ENCODE assay signal across 9 mouse cellular contexts in the genomic region with DNA sequence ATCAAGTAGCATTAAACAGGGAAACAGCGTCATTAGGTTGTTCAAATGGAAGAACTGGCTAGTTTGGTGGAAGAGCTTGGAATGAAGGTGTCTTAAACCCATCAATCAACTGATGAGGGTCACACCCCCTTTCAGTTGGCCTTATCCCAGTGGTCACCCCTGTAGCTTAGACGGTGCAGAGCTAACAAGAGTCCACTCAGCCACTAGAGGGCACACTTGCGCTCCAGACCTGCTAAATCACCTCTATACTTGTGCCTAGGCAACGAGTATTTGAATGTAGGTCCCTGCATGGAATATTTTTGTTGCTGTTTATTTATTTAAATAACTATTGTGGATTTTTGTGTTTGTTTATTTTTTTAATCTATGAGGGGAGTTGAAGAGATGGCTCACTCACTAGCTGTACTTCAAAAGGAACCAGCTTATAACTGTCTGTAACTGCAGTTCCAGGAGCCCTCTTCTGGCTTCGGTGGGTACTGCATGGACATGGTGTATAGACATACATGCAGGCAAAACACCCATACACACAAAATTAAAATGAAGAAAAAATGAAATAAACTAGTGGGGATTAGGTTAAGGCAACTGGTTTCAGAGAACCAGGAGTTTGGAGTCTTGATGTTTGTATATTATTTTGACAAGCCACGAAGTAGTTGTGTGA. TPM values are rescaled to one million over a fixed set of nuclear protein-coding genes. Genes with fewer than 3 reads are reported as not detected.
A peak's percentile ranks its signal among the peaks of the same experiment; 100 is the strongest.
DNase-seq lines count a peak whose midpoint lies in the region; ATAC-seq and TF ChIP-seq lines count a peak whose summit lies in the region.
"Had no signal": no experiment of that assay in that cellular context is flagged by ENCODE, and none has a peak within 500 bp of the region (broad histone marks: within the 10 kb centered on the region; RNA-seq: fewer than 3 reads in every experiment).

No protein-coding gene starts in this region.

- TF ChIP-seq CTCF in brain, embryonic 14.5 days (IDR thresholded peaks at IDR 0.05; ENCODE audit: borderline replicate concordance, extremely low read depth, insufficient read depth, insufficient read length) = peak; percentile 50; the same call in 1 of the 2 replicates
- peak; percentile 69 for TF ChIP-seq CTCF in lung, postnatal 0 days (IDR thresholded peaks at IDR 0.05)

- no peak for TF ChIP-seq EP300 in lung, postnatal 0 days (IDR thresholded peaks at IDR 0.05)

- DNase-seq in cerebellum, adult 8-10 months = peak; percentile 4
- DNase-seq in cerebellum, adult 11-12 months = no peak
- peak; percentile 32 to 78 for DNase-seq in left cerebral cortex, postnatal 10 days (ENCODE audit: extremely low spot score in 1 of 2, low spot score in 2 of 2)
- DNase-seq in left cerebral cortex, postnatal 36 days (ENCODE audit: low spot score in 2 of 2) = no peak
- DNase-seq in brain, embryonic 14.5 days (ENCODE audit: low read depth) = peak; percentile 63
- peak; percentile 81 for DNase-seq in heart, postnatal 4 days
- peak; percentile 35 for DNase-seq in lung, postnatal 0 days (ENCODE audit: low spot score)
- peak; percentile 19 to 34 for DNase-seq in spleen, postnatal 36 days (ENCODE audit: low spot score in 2 of 2)

- H3K36me3 ChIP-seq in lung, postnatal 0 days (ENCODE audit: insufficient read depth, low read length) = no peaks in the 10 kb centered on the region

- intact Hi-C loops in left cerebral cortex, postnatal 10 days (cut with DNase I) = no loop called here
- intact Hi-C loops in left cerebral cortex, postnatal 36 days (cut with DNase I) = no loop called here

- WGBS in lung, postnatal 0 days = 72% methylated on average over 6 of the region's 6 CpGs

- ATAC-seq in lung, postnatal 0 days = no peak

- no peaks in the 10 kb centered on the region for H3K27me3 ChIP-seq in lung, postnatal 0 days (replicated peaks; ENCODE audit: insufficient read depth, low read length)

- H3K9me3 ChIP-seq in lung, postnatal 0 days (ENCODE audit: low read length) = no peaks in the 10 kb centered on the region

- no peaks in the 10 kb centered on the region for H3K4me1 ChIP-seq in lung, postnatal 0 days (ENCODE audit: insufficient read depth, low read depth, low read length)

- no peak overlapping the region for H3K4me3 ChIP-seq in lung, postnatal 0 days (ENCODE audit: low read depth, low read length)

- H3K9ac ChIP-seq in lung, postnatal 0 days (replicated peaks; ENCODE audit: low read depth) = no peak overlapping the region

- H3K4me2 ChIP-seq in lung, postnatal 0 days (replicated peaks; ENCODE audit: low read depth, low read length) = no peak overlapping the region

- H3K27ac ChIP-seq in lung, postnatal 0 days (ENCODE audit: low read length) = no peak overlapping the region

- no peak for TF ChIP-seq POLR2A in brain, embryonic 14.5 days (IDR thresholded peaks at IDR 0.05; ENCODE audit: borderline replicate concordance, extremely low read depth, insufficient read depth, insufficient read length, poor library complexity, severe bottlenecking)

RNA-seq across cellular contexts. Expression of a gene that starts 52.2 kb away (rescaled TPM):
- 10 to 100 TPM; 11.9 to 12.0 TPM for total RNA-seq in left cerebral cortex, postnatal 10 days (2021)
- 10 to 100 TPM in 1 of 2 experiments, 1 to 10 TPM in 1; 9.0 to 14.4 TPM for total RNA-seq in left cerebral cortex, postnatal 36 days (2021)
- polyA plus RNA-seq in brain, embryonic 14.5 days (2012; rRNA removed) = 52.7 and 59.3 TPM in 2 replicates
- total RNA-seq in heart, postnatal 4 days (2021) = 10 to 100 TPM; 69.2 to 71.4 TPM
- polyA plus RNA-seq in lung, postnatal 0 days (2015; fragmentation: Nextera tagmentation; extraction: Ambion mirVana) = 45.7 and 51.2 TPM in 2 replicates
- total RNA-seq: neutrophil, adult 5-6 weeks had no signal

Comparison
In these comparisons a context has a peak if more than half of its experiments do, and no peak if none do; other contexts are left out.
1. DNase-seq: peak in cerebellum, adult 8-10 months (single experiment), left cerebral cortex, postnatal 10 days (2 of 2), brain, embryonic 14.5 days (single experiment), heart, postnatal 4 days (single experiment), lung, postnatal 0 days (single experiment) and spleen, postnatal 36 days (2 of 2); none in cerebellum, adult 11-12 months (single experiment) and left cerebral cortex, postnatal 36 days (0 of 2).
2. RNA of a gene that starts 52.2 kb away (total RNA-seq): 69.2 to 71.4 TPM in heart, postnatal 4 days; 9.0 to 14.4 TPM in left cerebral cortex, postnatal 36 days and 11.9 to 12.0 TPM in left cerebral cortex, postnatal 10 days; every median in the first group is over 4 times any median in the second.